Mouse (Mus musculus): ENCODE measurements around the gene Olfr1202.

The Olfr1202 gene

GRCm38 (mm10) chr2:88814196-88814595, at the start of gene Olfr1202:
Gene Olfr1202 (plus strand): TSS chr2:88814496.
- no peak for DNase-seq (ENCODE audit: low read depth)

GRCm38 (mm10) chr2:88770388-88770787, 43.9 kb upstream of the Olfr1202 start, which contains the start of gene Olfr1200:
Gene Olfr1200 (minus strand): TSS chr2:88770488.
- no peak for DNase-seq (ENCODE audit: low read depth)

- DNase-seq (ENCODE audit: low read depth) = no peak
Measured at GRCm38 (mm10) chr2:88792736-88793135, 21.6 kb upstream of the Olfr1202 start, which contains the start of gene Olfr1201. Gene Olfr1201 (plus strand): TSS chr2:88793036.

DNA sequence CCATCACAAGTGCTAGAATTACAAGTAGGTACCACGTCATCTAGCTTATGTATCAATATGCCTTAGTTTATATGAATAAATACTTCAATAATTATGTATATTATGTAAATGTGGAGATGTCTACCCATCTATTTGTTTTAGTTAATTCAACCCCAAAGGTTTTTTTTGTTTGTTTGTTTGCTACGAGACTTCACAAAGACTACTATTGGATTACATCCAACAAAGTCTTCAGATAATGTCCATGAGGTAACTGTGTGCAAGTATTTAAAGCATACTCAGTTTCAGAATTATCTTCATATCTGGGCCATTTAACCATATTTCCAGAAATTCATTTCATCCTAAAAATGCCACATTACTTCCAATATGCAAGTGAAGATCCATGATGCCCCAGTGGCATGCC, 15.1 kb downstream of the Olfr1202 start, which contains the start of gene Olfr1205:
Olfr1205 (plus strand) TSS at position 301 of the 400 bp plus-strand sequence.
- DNase-seq (ENCODE audit: low read depth) = no peak

- DNase-seq (ENCODE audit: low read depth) = no peak
Measured at GRCm38 (mm10) chr2:88838477-88838876, 24.2 kb downstream of the Olfr1202 start.

- DNase-seq (ENCODE audit: low read depth) = no peak
Measured at GRCm38 (mm10) chr2:88848992-88849391, 34.7 kb downstream of the Olfr1202 start, which contains the start of gene Olfr1204. Gene Olfr1204 (plus strand): TSS chr2:88849292.

GRCm38 (mm10) chr2:88862931-88863330, 48.6 kb downstream of the Olfr1202 start, which contains the start of gene Olfr1206:
Gene Olfr1206 (plus strand): TSS chr2:88863231.
- DNase-seq (ENCODE audit: low read depth) = no peak

Measured in NIH3T3 (cell line).